Mouse (Mus musculus) spleen, postnatal 14 days (tissue): ENCODE measurements around the gene Tst.

Source experiments
- DNase-seq, 2 experiments: peaks; one replicate each; pipeline ENCODE4 v3.0.0; 2021 to 2022; ENCODE audit warnings: low spot score in 2 of 2

Gene Tst

GRCm38 (mm10) chr15:78405517-78406211 lies at the start of gene Tst:
Gene Tst, minus strand, starts transcription at chr15:78405907.
- peak; percentile 65 to 68 for DNase-seq

- no peak for DNase-seq
Measured at GRCm38 (mm10) chr15:78455168-78455567, 49.5 kb upstream of the Tst start.

GRCm38 (mm10) chr15:78452929-78453328 lies 47.2 kb upstream of the Tst start:
- no peak for DNase-seq

GRCm38 (mm10) chr15:78451201-78451600 lies 45.5 kb upstream of the Tst start:
- no peak for DNase-seq

- no peak for DNase-seq
Measured at GRCm38 (mm10) chr15:78450419-78450768, 44.7 kb upstream of the Tst start.

GRCm38 (mm10) chr15:78449694-78450418 lies 44.1 kb upstream of the Tst start:
- no peak for DNase-seq

- no peak for DNase-seq
Measured at GRCm38 (mm10) chr15:78449131-78449530, 43.4 kb upstream of the Tst start.

- peak; percentile 80 to 92 for DNase-seq
Measured at GRCm38 (mm10) chr15:78447746-78448535, 42.2 kb upstream of the Tst start.

- no peak for DNase-seq
Measured at GRCm38 (mm10) chr15:78447121-78447520, 41.4 kb upstream of the Tst start.

- DNase-seq, result no peak
Measured at GRCm38 (mm10) chr15:78443857-78444256, 38.1 kb upstream of the Tst start.

- no peak for DNase-seq
Measured at GRCm38 (mm10) chr15:78442231-78442630, 36.5 kb upstream of the Tst start.

- DNase-seq, result no peak
Measured at GRCm38 (mm10) chr15:78438973-78439372, 33.3 kb upstream of the Tst start.

GRCm38 (mm10) chr15:78438505-78438904 lies 32.8 kb upstream of the Tst start:
- no peak for DNase-seq

GRCm38 (mm10) chr15:78438018-78438394 lies 32.3 kb upstream of the Tst start:
- no peak for DNase-seq

- DNase-seq, result no peak
Measured at GRCm38 (mm10) chr15:78437237-78438017, 31.7 kb upstream of the Tst start.

- DNase-seq, result no peak
Measured at GRCm38 (mm10) chr15:78436380-78437192, 30.9 kb upstream of the Tst start.

- no peak for DNase-seq
Measured at GRCm38 (mm10) chr15:78435681-78436080, 30.0 kb upstream of the Tst start.

- DNase-seq, result no peak
Measured at GRCm38 (mm10) chr15:78434896-78435520, 29.3 kb upstream of the Tst start.

GRCm38 (mm10) chr15:78431541-78432121 lies 25.9 kb upstream of the Tst start:
- DNase-seq, result no peak

- no peak for DNase-seq
Measured at GRCm38 (mm10) chr15:78430874-78431273, 25.2 kb upstream of the Tst start.
